Mouse (Mus musculus): ENCODE results near the gene Itga6.

DNA sequence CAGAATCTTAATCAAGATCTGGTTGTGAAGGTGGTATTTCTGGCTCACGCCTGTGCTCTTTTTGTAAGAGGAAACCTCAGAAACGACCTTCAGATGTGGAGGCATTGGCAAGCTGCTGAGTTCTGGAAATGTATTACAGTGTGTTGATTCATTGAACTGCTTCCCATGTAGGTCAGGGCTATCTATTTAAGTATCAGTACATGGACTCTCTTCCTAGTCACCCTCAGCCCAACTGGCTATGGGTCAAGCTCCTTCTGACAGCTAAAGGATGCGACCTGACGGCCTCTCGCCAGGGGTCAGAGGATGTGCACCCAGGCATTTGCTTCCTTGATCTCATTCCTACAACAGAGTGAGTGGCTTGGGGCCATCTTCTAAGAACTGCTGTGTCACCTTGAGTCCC lies 45.3 kb downstream of the Itga6 start:
- TF ChIP-seq POLR2A (IDR thresholded peaks at IDR 0.05; ENCODE audit: control insufficient read depth in 1 of 2, insufficient read depth in 1 of 2, low read depth in 1 of 2, low read length in 2 of 2, poor library complexity in 1 of 2) = no peak
- TF ChIP-seq CHD2 (IDR thresholded peaks at IDR 0.05; ENCODE audit: low read length) = no peak
- no peak for TF ChIP-seq GATA1 (IDR thresholded peaks at IDR 0.05; ENCODE audit: low read depth, low read length)
- TF ChIP-seq USF2 (IDR thresholded peaks at IDR 0.05; ENCODE audit: borderline replicate concordance in 1 of 2, insufficient read depth in 1 of 2, low read depth in 1 of 2, low read length in 2 of 2) = no peak
- TF ChIP-seq GABPA (IDR thresholded peaks at IDR 0.05; ENCODE audit: low read depth, low read length) = no peak
- no peak for TF ChIP-seq RCOR1 (IDR thresholded peaks at IDR 0.05; ENCODE audit: low read depth, low read length)
- no peak for TF ChIP-seq CTCF (IDR thresholded peaks at IDR 0.05 in 2 of 3, conservative IDR thresholded peaks at IDR 0.05 in 1 of 3; ENCODE audit: control insufficient read depth in 1 of 3, insufficient read depth in 1 of 3, low read depth in 2 of 3, low read length in 3 of 3, poor library complexity in 1 of 3, severe bottlenecking in 1 of 3)
- TF ChIP-seq TCF12 (IDR thresholded peaks at IDR 0.05; ENCODE audit: low read depth, low read length) = no peak
